Mouse (Mus musculus) liver, adult 2 months (tissue): ENCODE measurements around the gene Rasa3. TPM values are rescaled to one million over a fixed set of nuclear protein-coding genes. Genes with fewer than 3 reads are reported as not detected.

ENCODE experiments used
- DNase-seq: peaks from one replicate; pipeline ENCODE4 v3.0.0-alpha.2; 2011; ENCODE audit warnings: low read depth, low spot score; ENCODE audit errors: extremely low read depth
- H3K27ac ChIP-seq: fragments of 200-500 bp; replicated peaks from 2 replicates; pipeline ENCODE4 v1.5.1; 2012; ENCODE audit warnings: low read depth, mild to moderate bottlenecking, control low read depth, inconsistent platforms, low read length; ENCODE audit not compliant: insufficient read depth
- H3K27me3 ChIP-seq: fragments of 200-500 bp; 2 replicates; pipeline ENCODE4 v1.6.1; 2012; ENCODE audit warnings: mild to moderate bottlenecking, moderate library complexity, low read length, inconsistent platforms; ENCODE audit not compliant: control insufficient read depth, insufficient read depth
- H3K36me3 ChIP-seq: fragments of 200-500 bp; 2 replicates; pipeline ENCODE4 v1.6.1; 2012; ENCODE audit warnings: low read length, inconsistent platforms; ENCODE audit not compliant: control insufficient read depth, insufficient read depth
- H3K4me1 ChIP-seq: fragments of 200-500 bp; 2 replicates; pipeline ENCODE4 v1.6.1; 2011; ENCODE audit warnings: low read length; ENCODE audit not compliant: control insufficient read depth, insufficient read depth
- H3K4me3 ChIP-seq: fragments of 200-500 bp; 2 replicates; pipeline ENCODE4 v1.5.1; 2011; ENCODE audit warnings: low read depth, mild to moderate bottlenecking, control low read depth, low read length, moderate library complexity; ENCODE audit not compliant: insufficient read depth
- H3K79me2 ChIP-seq: fragments of 200-500 bp; 2 replicates; pipeline ENCODE4 v1.6.1; 2012; ENCODE audit warnings: inconsistent platforms, mild to moderate bottlenecking, low read length, moderate library complexity; ENCODE audit not compliant: control insufficient read depth, insufficient read depth
- H3K9ac ChIP-seq: fragments of 200-500 bp; 2 replicates; pipeline ENCODE4 v1.6.1; 2012; ENCODE audit warnings: low read depth, mild to moderate bottlenecking, control low read depth, inconsistent platforms, low read length
- CTCF ChIP-seq: fragments of 200-500 bp; IDR thresholded peaks from 2 replicates; pipeline ENCODE4 v1.5.1; 2011; ENCODE audit warnings: low read depth, low read length, control low read depth
- POLR2A ChIP-seq: fragments of 200-500 bp; IDR thresholded peaks from 2 replicates; pipeline ENCODE4 v1.6.1; 2011; ENCODE audit warnings: low read length, control low read depth; ENCODE audit not compliant: insufficient read depth; ENCODE audit errors: extremely low read depth
- WGBS: fragments of 180-500 bp; shearing (Covaris S2); methylation state at CpG from one replicate; pipeline ENCODE4 v1.1.7; 2018; 5-methylcytosine and 5-hydroxymethylcytosine counted together
- polyA plus RNA-seq: library from polyadenylated mRNA; depleted of rRNA; stranded (reverse); fragments of >200 nt; gene quantifications from 2 replicates; pipeline ENCODE4 v1.2.3, GENCODE M21; 2012
- total RNA-seq: library from RNA; depleted of rRNA; stranded (reverse); fragments of >200 nt; gene quantifications from 2 replicates; pipeline ENCODE4 v1.2.3, GENCODE M21; 2014

Rasa3 gene
- total and polyA plus RNA-seq, 2 experiments: 6.6 to 10.3 TPM

DNA sequence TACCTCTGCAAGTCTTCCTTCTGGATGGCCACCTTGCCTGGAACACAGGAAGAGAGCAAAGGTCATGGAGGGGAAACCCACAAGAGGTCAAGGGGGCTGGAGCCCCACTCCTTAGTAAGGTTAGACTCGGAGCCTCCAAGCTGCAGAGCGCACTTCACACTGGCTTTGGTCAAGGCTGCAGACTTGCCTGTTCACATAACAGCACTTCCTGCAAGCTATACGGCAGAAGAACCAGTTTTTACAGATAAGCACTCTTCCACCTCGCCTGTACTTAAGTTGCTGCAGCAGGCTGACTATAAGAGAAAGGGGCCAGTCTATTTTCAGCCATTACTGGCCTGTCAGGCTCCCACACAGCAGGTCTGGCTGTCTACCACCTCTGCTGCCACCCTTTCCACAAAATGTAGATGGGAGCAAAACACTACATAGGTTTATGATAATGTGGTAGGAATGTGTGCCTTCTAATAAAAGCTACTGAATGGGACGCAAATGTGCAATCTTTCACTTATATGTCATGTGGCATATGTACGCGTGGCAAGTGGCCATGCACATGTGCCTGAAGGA, 71.4 kb downstream of the Rasa3 start:
- Histone ChIP-seq H3K27me3 (no peaks in the 10 kb centered on the region), H3K27ac (no peak overlapping the region), H3K79me2 (no peaks in the 10 kb centered on the region), H3K9ac (no peak overlapping the region), H3K4me3 (no peak overlapping the region), H3K36me3 (no peaks in the 10 kb centered on the region), H3K4me1 (no peaks in the 10 kb centered on the region)
- WGBS: 83% methylated on average over 7 of the region's 7 CpGs
- no peak for DNase-seq
- no peak for TF ChIP-seq POLR2A
- no peak for TF ChIP-seq CTCF

DNA sequence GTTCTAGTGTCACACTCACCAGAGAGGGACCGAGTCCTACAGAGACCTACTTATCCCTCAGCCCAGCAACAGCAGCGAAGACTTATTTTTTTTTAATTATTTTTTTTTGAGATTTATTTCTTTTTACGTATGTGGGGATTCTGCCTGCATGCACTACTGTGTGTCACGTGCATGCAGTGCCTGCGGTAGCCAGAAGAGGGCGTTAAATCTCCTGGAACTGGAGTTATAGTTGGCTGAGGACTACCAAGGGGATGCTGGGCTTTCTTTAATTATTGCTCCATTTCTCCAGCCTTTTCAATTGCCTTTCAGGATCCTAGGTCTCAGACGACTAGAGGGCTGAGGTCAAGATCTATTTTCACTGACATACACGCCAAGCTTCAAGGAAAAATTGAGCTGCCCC, 74.8 kb downstream of the Rasa3 start:
- no peak overlapping the region for H3K27ac ChIP-seq
- H3K4me3 ChIP-seq: no peak overlapping the region
- H3K4me1 ChIP-seq: 0 out of 2 replicates have a peak, but pooled peaks cover 4% of the 10 kb centered on the region
- TF ChIP-seq CTCF: peak; percentile 73
- no peak for TF ChIP-seq POLR2A
- 78% methylated on average over 8 of the region's 8 CpGs for WGBS
- no peak overlapping the region for H3K9ac ChIP-seq
- H3K27me3 ChIP-seq: no peaks in the 10 kb centered on the region
- no peaks in the 10 kb centered on the region for H3K36me3 ChIP-seq
- DNase-seq: no peak
- H3K79me2 ChIP-seq: no peaks in the 10 kb centered on the region

DNA sequence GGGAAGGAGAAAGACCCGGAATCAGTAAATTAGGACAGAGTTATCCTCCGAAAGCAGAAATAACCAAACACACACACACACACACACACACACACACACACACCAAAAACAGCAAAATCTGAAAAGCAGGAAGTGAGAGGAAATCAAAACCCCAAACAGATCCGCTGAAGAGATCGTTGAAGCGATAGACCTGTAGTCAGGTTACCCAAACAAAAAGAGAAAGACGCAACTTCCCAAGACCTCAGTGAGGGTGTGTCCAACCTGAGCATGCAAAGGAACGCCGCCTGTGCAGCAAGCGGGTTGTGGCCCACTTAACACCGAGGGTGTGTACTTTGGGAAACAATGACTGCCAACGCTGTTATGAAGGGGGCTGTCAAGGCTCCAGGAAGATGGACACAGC, 76.2 kb downstream of the Rasa3 start:
- H3K36me3 ChIP-seq: no peaks in the 10 kb centered on the region
- H3K79me2 ChIP-seq: no peaks in the 10 kb centered on the region
- no peak overlapping the region for H3K9ac ChIP-seq
- H3K4me1 ChIP-seq: 0 out of 2 replicates have a peak, but pooled peaks cover 4% of the 10 kb centered on the region
- H3K27ac ChIP-seq: no peak overlapping the region
- WGBS: 73% methylated on average over 11 of the region's 11 CpGs
- no peak for DNase-seq
- no peaks in the 10 kb centered on the region for H3K27me3 ChIP-seq
- no peak overlapping the region for H3K4me3 ChIP-seq
- TF ChIP-seq POLR2A (no peak), CTCF (no peak)

DNA sequence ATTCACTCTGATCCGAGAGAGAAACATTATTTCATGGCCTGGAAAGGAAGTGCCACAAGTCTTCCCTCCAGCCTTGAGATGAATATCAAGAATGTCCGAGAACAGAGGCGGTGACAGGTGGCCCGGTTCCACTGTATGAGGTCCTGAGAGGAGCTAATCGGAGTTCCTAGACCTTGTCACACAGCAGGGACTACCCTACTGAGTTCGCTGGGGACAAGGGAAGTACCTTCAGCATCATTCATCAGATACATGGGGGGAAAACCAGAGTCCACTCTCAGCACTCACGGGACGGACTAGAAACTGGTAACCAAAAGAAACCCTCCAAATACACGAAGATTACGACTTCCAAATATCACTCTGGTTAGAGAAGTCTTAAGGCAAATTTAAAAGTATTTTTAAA, 76.7 kb downstream of the Rasa3 start:
- H3K4me1 ChIP-seq: 0 out of 2 replicates have a peak, but pooled peaks cover 4% of the 10 kb centered on the region
- no peak overlapping the region for H3K4me3 ChIP-seq
- 77% methylated on average over 10 of the region's 10 CpGs for WGBS
- no peak overlapping the region for H3K9ac ChIP-seq
- no peak for TF ChIP-seq POLR2A
- DNase-seq: no peak
- no peaks in the 10 kb centered on the region for H3K27me3 ChIP-seq
- peak overlapping the region; percentile 18; the same call in 1 of the 2 replicates for H3K27ac ChIP-seq
- H3K36me3 ChIP-seq: no peaks in the 10 kb centered on the region
- H3K79me2 ChIP-seq: no peaks in the 10 kb centered on the region

DNA sequence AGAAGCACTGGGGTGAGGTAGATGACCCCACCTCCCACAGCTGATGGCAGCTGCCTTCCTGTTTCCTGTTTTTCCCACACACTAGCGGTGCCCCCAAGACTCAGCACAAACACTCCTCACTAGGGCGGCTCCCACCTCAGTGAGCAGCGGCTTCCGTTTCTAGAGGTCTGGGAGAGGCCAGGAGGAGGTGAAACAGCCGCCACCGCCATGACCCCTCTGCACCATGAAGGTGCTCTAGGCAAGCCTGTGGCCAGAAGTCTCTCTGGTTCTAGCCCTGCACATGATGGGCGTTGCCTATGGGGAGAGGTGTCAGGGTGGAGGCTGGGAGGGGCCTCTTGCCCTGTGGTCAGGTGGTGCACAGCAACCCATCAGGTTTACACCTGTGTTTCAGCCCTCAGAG, 77.2 kb downstream of the Rasa3 start:
- Histone ChIP-seq H3K36me3 (no peaks in the 10 kb centered on the region), H3K9ac (no peak overlapping the region), H3K27ac (peak overlapping the region; percentile 18; the same call in 1 of the 2 replicates), H3K4me3 (no peak overlapping the region; the same call in 1 of the 2 replicates), H3K4me1 (0 out of 2 replicates have a peak, but pooled peaks cover 4% of the 10 kb centered on the region), H3K79me2 (no peaks in the 10 kb centered on the region), H3K27me3 (no peaks in the 10 kb centered on the region)
- no peak for DNase-seq
- no peak for TF ChIP-seq POLR2A
- no peak for TF ChIP-seq CTCF
- WGBS: 65% methylated on average over 7 of the region's 7 CpGs

DNA sequence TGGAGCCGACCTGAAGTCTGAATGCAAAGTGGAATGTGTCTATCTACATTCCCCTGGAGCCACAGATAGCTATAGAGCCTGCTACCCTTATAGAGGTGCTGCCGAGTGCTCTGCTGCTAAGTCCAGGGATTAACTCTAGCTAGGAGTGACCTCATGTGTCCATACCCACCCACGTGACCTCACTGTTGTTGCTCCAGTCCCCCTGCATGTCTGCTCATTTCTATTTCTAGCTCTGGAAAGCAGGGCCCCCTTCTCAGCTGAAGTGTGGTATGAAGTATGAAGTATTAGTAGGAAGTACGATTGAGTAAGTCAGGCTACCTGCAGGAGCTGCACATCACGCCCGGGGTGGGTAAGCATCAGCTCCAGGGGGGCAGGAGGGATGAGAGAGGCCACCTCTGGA, 79.6 kb downstream of the Rasa3 start:
- H3K4me3 ChIP-seq: no peak overlapping the region
- H3K27me3 ChIP-seq: no peaks in the 10 kb centered on the region
- WGBS: 91% methylated on average over 6 of the region's 6 CpGs
- no peak for TF ChIP-seq POLR2A
- no peak for TF ChIP-seq CTCF
- no peaks in the 10 kb centered on the region for H3K36me3 ChIP-seq
- H3K4me1 ChIP-seq: 0 out of 2 replicates have a peak, but pooled peaks cover 4% of the 10 kb centered on the region
- no peak for DNase-seq
- no peaks in the 10 kb centered on the region for H3K79me2 ChIP-seq
- H3K9ac ChIP-seq: no peak overlapping the region
- no peak overlapping the region for H3K27ac ChIP-seq
